Mouse (Mus musculus) kidney, adult 8-10 months (tissue): ENCODE data around the gene Fam171b.

Experiments used
- DNase-seq, 2 experiments: peaks; one replicate each; pipeline ENCODE4 v3.0.0; 2022

Fam171b gene

DNA sequence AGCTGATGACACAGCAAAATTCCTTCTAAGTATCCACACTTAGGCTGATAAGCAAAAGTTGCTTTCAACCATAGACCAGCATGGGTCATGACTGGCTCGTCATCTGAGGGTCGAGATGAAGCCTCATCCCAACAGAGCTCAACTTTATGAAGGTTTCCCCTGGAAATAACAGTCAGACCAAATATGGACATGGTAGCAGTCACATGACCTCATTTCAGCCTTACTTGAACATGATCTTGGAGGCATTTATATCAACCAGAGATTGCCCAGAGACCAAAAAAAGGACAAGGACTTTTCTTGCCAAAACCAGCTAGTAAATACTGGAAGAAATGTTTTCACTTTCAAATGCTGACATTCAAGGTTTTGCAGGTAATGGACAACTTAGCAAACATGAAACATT lies 81.3 kb downstream of the Fam171b start:
- DNase-seq: no peak

DNA sequence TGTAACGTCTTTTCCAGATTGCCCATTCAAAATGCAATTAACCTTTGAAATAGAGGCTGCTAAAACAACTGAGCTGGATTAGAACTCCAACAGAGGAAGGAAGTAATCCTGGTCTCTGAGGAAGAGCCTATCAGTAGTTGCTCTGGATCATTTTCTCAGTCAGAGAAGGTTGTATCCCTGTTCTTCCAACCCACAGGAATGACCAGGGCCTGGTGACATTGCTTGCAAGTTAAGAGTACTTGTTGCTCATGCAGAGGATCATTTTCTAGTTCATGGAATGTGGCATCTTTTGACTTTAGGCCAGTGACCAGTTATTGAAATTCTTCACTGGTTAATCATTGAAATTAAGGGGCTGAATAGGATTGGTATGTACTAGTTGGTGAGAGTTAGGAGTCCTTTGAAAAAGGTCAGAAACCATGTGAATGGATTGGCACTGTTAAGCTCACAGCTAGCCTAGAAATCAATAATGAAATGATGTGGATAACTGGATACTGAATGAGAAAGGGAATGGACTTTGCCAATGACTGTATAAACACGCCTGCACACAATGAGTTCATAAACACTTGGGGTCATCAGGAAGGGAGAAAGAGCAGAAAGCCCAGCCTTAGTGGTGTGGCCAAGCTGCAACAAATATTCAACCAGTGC lies 89.6 kb downstream of the Fam171b start:
- DNase-seq: peak; percentile 17 to 55

DNA sequence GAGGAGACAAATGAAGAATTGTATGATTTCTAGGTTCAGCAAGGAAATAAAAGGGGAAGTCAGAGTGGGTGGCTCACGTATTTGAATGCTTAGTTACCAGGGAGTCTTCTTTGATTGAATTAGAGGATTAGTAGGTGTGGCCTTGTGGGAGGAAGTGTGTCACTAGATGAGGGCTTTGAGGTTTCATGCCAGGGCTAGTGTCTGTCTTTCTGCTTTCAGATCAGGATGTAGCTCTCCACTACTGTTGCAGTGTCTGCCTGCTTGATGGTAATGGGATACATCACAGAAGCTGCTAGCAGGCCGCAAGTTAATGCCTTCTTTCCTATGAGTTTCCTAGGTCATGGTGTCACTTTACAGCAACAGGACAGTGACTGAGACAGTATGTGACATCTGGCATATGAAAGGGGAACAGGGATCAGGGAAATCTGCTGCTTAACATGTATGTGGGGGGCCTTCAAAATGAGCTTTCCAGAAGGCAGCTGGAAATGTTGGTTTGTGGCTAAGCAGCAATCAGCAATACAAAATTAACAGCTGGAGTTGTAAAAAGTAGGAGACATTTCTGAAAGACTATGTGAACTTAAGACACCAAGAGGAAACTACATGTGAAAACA lies 117.1 kb downstream of the Fam171b start:
- no peak for DNase-seq
